Mouse (Mus musculus): Measurements from ENCODE around the gene Dnm1l. TPM values are rescaled to one million over a fixed set of nuclear protein-coding genes. Genes with fewer than 3 reads are reported as not detected.

Gene Dnm1l
- polyA plus RNA-seq, 1 experiment, result 11.7 TPM

- DNase-seq, result peak; percentile 7
- Histone ChIP-seq H3K27ac (ENCODE audit: insufficient read depth, low read depth, low read length) (no peak overlapping the region), H3K4me1 (ENCODE audit: control insufficient read depth, insufficient read depth, low read length) (0 out of 2 replicates have a peak, but pooled peaks cover 2% of the 10 kb centered on the region), H3K27me3 (replicated peaks; ENCODE audit: control insufficient read depth, insufficient read depth, low read length) (no peaks in the 10 kb centered on the region), H3K4me3 (ENCODE audit: insufficient read depth, low read depth, low read length) (no peak overlapping the region; the same call in 1 of the 2 replicates), H3K36me3 (ENCODE audit: control insufficient read depth, insufficient read depth, low read length) (peaks cover 2% of the 10 kb centered on the region; the same call in 1 of the 2 replicates)
- 18% methylated on average over 7 of the region's 7 CpGs for WGBS
- TF ChIP-seq CTCF (conservative IDR thresholded peaks at IDR 0.05; ENCODE audit: insufficient read depth, insufficient read length, low read depth, low read length), result no peak
- TF ChIP-seq POLR2A (IDR thresholded peaks at IDR 0.05; ENCODE audit: low read depth, low read length), result no peak
These were observed 54.9 kb downstream of the Dnm1l start for GRCm38 (mm10) chr16:16303888-16304287.

DNA sequence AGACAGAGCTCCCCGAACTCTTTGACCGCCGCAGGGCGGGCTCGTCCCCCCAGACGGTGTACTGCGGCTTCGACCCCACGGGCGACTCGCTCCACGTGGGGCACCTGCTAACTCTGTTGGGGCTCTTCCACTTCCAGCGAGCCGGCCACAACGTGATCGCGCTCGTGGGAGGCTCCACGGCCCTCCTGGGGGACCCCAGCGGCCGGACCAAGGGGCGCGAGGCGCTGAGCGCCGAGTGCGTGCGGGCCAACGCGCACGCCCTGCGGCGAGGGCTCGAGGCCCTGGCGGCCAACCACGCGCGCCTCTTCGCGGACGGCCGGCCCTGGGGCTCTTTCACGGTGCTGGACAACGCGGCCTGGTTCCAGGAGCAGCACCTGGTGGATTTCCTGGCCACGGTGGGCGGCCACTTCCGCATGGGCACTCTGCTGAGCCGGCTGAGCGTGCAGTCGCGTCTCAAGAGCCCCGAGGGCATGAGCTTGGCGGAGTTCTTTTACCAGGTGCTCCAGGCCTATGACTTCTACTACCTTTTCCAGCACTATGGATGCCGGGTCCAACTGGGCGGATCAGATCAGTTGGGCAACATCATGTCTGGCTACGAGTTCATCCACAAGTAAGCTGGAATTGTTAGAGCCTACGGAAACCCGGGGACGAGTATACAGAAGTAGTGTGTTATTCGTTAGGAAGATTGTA lies 55.5 kb downstream of the Dnm1l start:
- no peak for TF ChIP-seq CTCF (conservative IDR thresholded peaks at IDR 0.05; ENCODE audit: insufficient read depth, insufficient read length, low read depth, low read length)
- no peak for TF ChIP-seq POLR2A (IDR thresholded peaks at IDR 0.05; ENCODE audit: low read depth, low read length)
- WGBS, result under 1% methylated on average over 61 of the region's 61 CpGs
- no peaks in the 10 kb centered on the region for H3K27me3 ChIP-seq (replicated peaks; ENCODE audit: control insufficient read depth, insufficient read depth, low read length)
- peak; percentile 62 for DNase-seq
- 0 out of 2 replicates have a peak, but pooled peaks cover 2% of the 10 kb centered on the region for H3K4me1 ChIP-seq (ENCODE audit: control insufficient read depth, insufficient read depth, low read length)
- H3K27ac ChIP-seq (ENCODE audit: insufficient read depth, low read depth, low read length), result peak overlapping the region; percentile 49
- peaks cover under 1% of the 10 kb centered on the region; the same call in 1 of the 2 replicates for H3K36me3 ChIP-seq (ENCODE audit: control insufficient read depth, insufficient read depth, low read length)
- peak overlapping the region; percentile 71 for H3K4me3 ChIP-seq (ENCODE audit: insufficient read depth, low read depth, low read length)

DNA sequence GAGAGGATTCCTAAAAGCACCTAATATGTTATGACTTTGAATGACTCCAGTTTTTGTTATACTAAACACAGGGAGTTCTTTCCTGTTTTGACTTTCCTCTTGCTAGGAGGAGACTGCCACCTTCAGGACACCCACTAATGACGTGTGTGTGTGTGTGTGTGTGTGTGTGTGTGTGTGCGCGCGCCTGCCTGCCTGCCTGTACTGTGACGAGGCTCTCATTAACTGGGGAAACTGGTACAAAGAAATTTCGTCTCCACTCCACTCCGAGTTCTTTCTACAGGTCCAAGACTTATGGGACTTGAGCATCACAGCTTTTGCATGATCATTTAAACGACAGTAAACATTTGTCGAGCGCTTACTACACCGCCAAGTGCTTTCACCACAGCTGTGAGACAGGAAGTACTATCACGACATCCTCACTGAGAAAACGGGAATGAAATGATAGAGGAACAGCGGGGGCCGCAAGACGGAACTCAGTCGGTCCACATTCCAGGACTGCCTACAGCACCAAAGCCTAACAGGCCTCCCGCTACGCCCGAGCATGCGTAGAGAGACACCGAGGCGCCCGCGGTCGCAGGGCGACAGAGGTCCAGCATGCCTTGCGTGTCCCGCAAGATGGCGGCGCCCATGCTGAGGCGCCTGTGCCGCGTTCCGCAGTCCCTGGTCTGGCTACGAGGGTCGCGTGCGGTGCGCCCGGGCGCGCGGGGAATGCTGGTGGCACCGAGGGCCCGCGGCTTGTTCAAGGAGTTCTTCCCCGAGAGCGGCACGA lies 56.2 kb downstream of the Dnm1l start, which contains the start of gene Yars2:
Gene Yars2 (plus strand): TSS at position 597 of the 769 bp plus-strand sequence.
- Histone ChIP-seq H3K27ac (ENCODE audit: insufficient read depth, low read depth, low read length) (peak within 1 kb of the TSS; percentile 97), H3K36me3 (ENCODE audit: control insufficient read depth, insufficient read depth, low read length) (no peaks in the 10 kb centered on the region; the same call in 1 of the 2 replicates), H3K4me1 (ENCODE audit: control insufficient read depth, insufficient read depth, low read length) (0 out of 2 replicates have a peak, but pooled peaks cover 2% of the 10 kb centered on the region), H3K27me3 (replicated peaks; ENCODE audit: control insufficient read depth, insufficient read depth, low read length) (no peaks in the 10 kb centered on the region), H3K4me3 (ENCODE audit: insufficient read depth, low read depth, low read length) (peak within 1 kb of the TSS; percentile 71)
- DNase-seq, result peak; percentile 96
- WGBS, result under 1% methylated on average over 50 of the region's 50 CpGs
- peak; percentile 68 for TF ChIP-seq POLR2A (IDR thresholded peaks at IDR 0.05; ENCODE audit: low read depth, low read length)
- peak; percentile 61 for TF ChIP-seq CTCF (conservative IDR thresholded peaks at IDR 0.05; ENCODE audit: insufficient read depth, insufficient read length, low read depth, low read length)

DNA sequence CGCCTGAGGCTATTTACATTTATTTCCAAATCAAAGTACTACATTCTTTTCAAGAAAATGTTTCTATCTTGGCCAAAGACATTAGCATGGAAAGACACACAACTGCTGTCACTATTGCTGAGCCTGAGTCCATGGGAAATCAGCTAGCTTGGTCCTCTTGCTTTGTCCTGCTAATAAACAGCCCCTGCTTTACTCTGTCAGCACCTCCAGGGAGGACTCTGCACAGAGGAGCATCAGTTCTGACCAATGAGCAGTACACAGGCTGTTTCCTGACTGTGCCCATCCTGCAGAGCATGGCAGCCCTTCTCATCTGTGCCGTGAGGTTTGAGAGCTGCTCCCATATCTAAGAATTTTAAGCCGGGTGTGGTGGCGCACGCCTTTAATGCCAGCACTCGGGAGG lies 85.0 kb downstream of the Dnm1l start:
- TF ChIP-seq POLR2A (IDR thresholded peaks at IDR 0.05; ENCODE audit: low read depth, low read length) (no peak), CTCF (conservative IDR thresholded peaks at IDR 0.05; ENCODE audit: insufficient read depth, insufficient read length, low read depth, low read length) (no peak)
- no peaks in the 10 kb centered on the region for H3K27me3 ChIP-seq (replicated peaks; ENCODE audit: control insufficient read depth, insufficient read depth, low read length)
- H3K36me3 ChIP-seq (ENCODE audit: control insufficient read depth, insufficient read depth, low read length), result no peaks in the 10 kb centered on the region; the same call in 1 of the 2 replicates
- 83% methylated on average over 6 of the region's 6 CpGs for WGBS
- H3K4me1 ChIP-seq (ENCODE audit: control insufficient read depth, insufficient read depth, low read length), result no peaks in the 10 kb centered on the region
- no peak overlapping the region for H3K4me3 ChIP-seq (ENCODE audit: insufficient read depth, low read depth, low read length)
- DNase-seq, result no peak
- no peak overlapping the region for H3K27ac ChIP-seq (ENCODE audit: insufficient read depth, low read depth, low read length)

- DNase-seq, result no peak
- TF ChIP-seq POLR2A (IDR thresholded peaks at IDR 0.05; ENCODE audit: low read depth, low read length) (no peak), CTCF (conservative IDR thresholded peaks at IDR 0.05; ENCODE audit: insufficient read depth, insufficient read length, low read depth, low read length) (no peak)
- WGBS, result 59% methylated on average over 3 of the region's 3 CpGs
These were observed 85.8 kb downstream of the Dnm1l start for GRCm38 (mm10) chr16:16272978-16273377.

DNA sequence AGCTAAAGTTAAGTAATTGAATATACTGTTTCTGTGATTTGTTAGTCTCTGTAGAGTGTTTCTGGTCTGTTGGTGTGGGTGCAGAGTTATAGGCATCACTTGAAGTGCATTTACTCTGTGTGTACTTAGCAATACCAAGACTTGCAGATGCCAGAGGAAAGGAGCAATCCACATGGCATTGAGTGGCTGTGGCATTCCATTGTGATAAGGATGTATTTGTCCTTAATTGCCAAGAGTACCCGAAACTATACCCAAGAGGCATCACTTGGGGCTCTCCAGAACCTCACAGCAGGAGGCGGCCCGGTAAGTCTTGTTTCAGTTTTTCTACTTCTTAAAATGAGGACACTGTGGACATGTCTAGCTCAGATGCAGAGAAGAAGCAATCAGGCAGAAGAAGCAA lies 96.3 kb downstream of the Dnm1l start:
- DNase-seq, result no peak
- no peak for TF ChIP-seq POLR2A (IDR thresholded peaks at IDR 0.05; ENCODE audit: low read depth, low read length)
- 95% methylated on average over 3 of the region's 3 CpGs for WGBS
- Histone ChIP-seq H3K4me3 (ENCODE audit: insufficient read depth, low read depth, low read length) (no peak overlapping the region), H3K27me3 (replicated peaks; ENCODE audit: control insufficient read depth, insufficient read depth, low read length) (no peaks in the 10 kb centered on the region), H3K4me1 (ENCODE audit: control insufficient read depth, insufficient read depth, low read length) (no peaks in the 10 kb centered on the region), H3K27ac (ENCODE audit: insufficient read depth, low read depth, low read length) (no peak overlapping the region), H3K36me3 (ENCODE audit: control insufficient read depth, insufficient read depth, low read length) (no peaks in the 10 kb centered on the region; the same call in none of the 2 replicates)

More at GRCm38 (mm10) chr16:16272978-16273377, 85.8 kb downstream of the Dnm1l start:
- Histone ChIP-seq H3K4me3 (ENCODE audit: insufficient read depth, low read depth, low read length) (no peak overlapping the region), H3K36me3 (ENCODE audit: control insufficient read depth, insufficient read depth, low read length) (no peaks in the 10 kb centered on the region; the same call in 1 of the 2 replicates), H3K27me3 (replicated peaks; ENCODE audit: control insufficient read depth, insufficient read depth, low read length) (no peaks in the 10 kb centered on the region), H3K27ac (ENCODE audit: insufficient read depth, low read depth, low read length) (no peak overlapping the region), H3K4me1 (ENCODE audit: control insufficient read depth, insufficient read depth, low read length) (no peaks in the 10 kb centered on the region)

Other genes starting within 250 kb of the Dnm1l start
- 10.9 and 15.4 TPM in 2 replicates for gene Pkp2, start 145.6 kb downstream of the Dnm1l start, polyA plus RNA-seq (2012; rRNA removed)
- 20.3 and 25.8 TPM in 2 replicates for gene Yars2, start 56.0 kb downstream of the Dnm1l start, polyA plus RNA-seq (2012; rRNA removed)
- gene Fgd4, start 241.6 kb upstream of the Dnm1l start, polyA plus RNA-seq (2012; rRNA removed), result 7.0 and 7.3 TPM in 2 replicates